Mouse (Mus musculus) neural tube, embryonic 11.5 days (tissue): ENCODE measurements around the gene Crmp1. TPM values are rescaled to one million over a fixed set of nuclear protein-coding genes. Genes with fewer than 3 reads are reported as not detected.

Experiments
- polyA plus RNA-seq: library from polyadenylated mRNA; unstranded; fragments of >200 nt; fragmentation: Nextera tagmentation; extraction: Ambion mirVana; gene quantifications from 2 replicates; pipeline ENCODE4 v1.2.1, GENCODE M21; 2014

Gene Crmp1
- polyA plus RNA-seq, 1 experiment from 2014 or later = 565 TPM

Other genes with a start within 250 kb of the Crmp1 start
- 0.12 TPM in 2 replicates for gene Gm1043, start 156.6 kb upstream of the Crmp1 start, polyA plus RNA-seq
- gene Evc, start 95.0 kb downstream of the Crmp1 start, polyA plus RNA-seq = 12.9 and 13.6 TPM in 2 replicates
- 13.2 and 13.5 TPM in 2 replicates for gene Evc2, start 96.6 kb downstream of the Crmp1 start, polyA plus RNA-seq